Mouse (Mus musculus): ENCODE results near the gene Bcl2l13. TPM values are rescaled to one million over a fixed set of nuclear protein-coding genes. Genes with fewer than 3 reads are reported as not detected.
"Not testable (repeated sequence)": the region's sequence is repeated elsewhere in the genome, so short reads cannot be mapped to it uniquely, and the experiment has no call there.

Gene Bcl2l13
- total RNA-seq, 2 experiments from 2014 or later: 41.8 to 44.5 TPM

GRCm38 (mm10) chr6:120822937-120823614 is 12.9 kb upstream of the Bcl2l13 start:
- intact Hi-C loops (cut with DNase I): no loop called here
- no peak for DNase-seq (ENCODE audit: low spot score in 2 of 2)

- DNase-seq (ENCODE audit: low spot score in 2 of 2): no peak
- intact Hi-C loops (cut with DNase I): no loop called here
Observed at GRCm38 (mm10) chr6:120830056-120830455, 6.0 kb upstream of the Bcl2l13 start.

GRCm38 (mm10) chr6:120830866-120831608 is 5.0 kb upstream of the Bcl2l13 start:
- intact Hi-C loops (cut with DNase I): no loop called here
- DNase-seq (ENCODE audit: low spot score in 2 of 2): no peak

- no peak for DNase-seq (ENCODE audit: low spot score in 2 of 2)
- intact Hi-C loops (cut with DNase I): no loop called here
Observed at GRCm38 (mm10) chr6:120832097-120832496, 3.9 kb upstream of the Bcl2l13 start.

GRCm38 (mm10) chr6:120834766-120835321 is 1.2 kb upstream of the Bcl2l13 start:
- intact Hi-C loops (cut with DNase I): no loop called here
- DNase-seq (ENCODE audit: low spot score in 2 of 2): no peak

- intact Hi-C loops (cut with DNase I): no loop called here
- DNase-seq (ENCODE audit: low spot score in 2 of 2): no peak
Observed at GRCm38 (mm10) chr6:120836389-120837151, 558 bp downstream of the Bcl2l13 start.

- intact Hi-C loops (cut with DNase I): no loop called here
- DNase-seq (ENCODE audit: low spot score in 2 of 2): no peak
Observed at GRCm38 (mm10) chr6:120837152-120837530, 1.1 kb downstream of the Bcl2l13 start.

- intact Hi-C loops (cut with DNase I): no loop called here
- DNase-seq (ENCODE audit: low spot score in 2 of 2): no peak
Observed at GRCm38 (mm10) chr6:120840258-120840657, 4.2 kb downstream of the Bcl2l13 start.

GRCm38 (mm10) chr6:120841754-120842153 is 5.7 kb downstream of the Bcl2l13 start:
- intact Hi-C loops (cut with DNase I): no loop called here
- no peak for DNase-seq (ENCODE audit: low spot score in 2 of 2)

GRCm38 (mm10) chr6:120850720-120851119 is 14.7 kb downstream of the Bcl2l13 start:
- DNase-seq (ENCODE audit: low spot score in 2 of 2); intact Hi-C loops (cut with DNase I): not testable (repeated sequence)

- no peak for DNase-seq (ENCODE audit: low spot score in 2 of 2)
- intact Hi-C loops (cut with DNase I): no loop called here
Observed at GRCm38 (mm10) chr6:120854413-120854812, 18.4 kb downstream of the Bcl2l13 start.

GRCm38 (mm10) chr6:120858217-120858711 is 22.3 kb downstream of the Bcl2l13 start:
- intact Hi-C loops (cut with DNase I): no loop called here
- peak; percentile 58 to 77 for DNase-seq (ENCODE audit: low spot score in 2 of 2)

GRCm38 (mm10) chr6:120860079-120860478 is 24.1 kb downstream of the Bcl2l13 start:
- intact Hi-C loops (cut with DNase I): no loop called here

GRCm38 (mm10) chr6:120866051-120866814 is 30.2 kb downstream of the Bcl2l13 start:
- intact Hi-C loops (cut with DNase I): no loop called here
- no peak for DNase-seq (ENCODE audit: low spot score in 2 of 2)

More at GRCm38 (mm10) chr6:120860079-120860478, 24.1 kb downstream of the Bcl2l13 start:
- no peak for DNase-seq (ENCODE audit: low spot score in 2 of 2)

- intact Hi-C loops (cut with DNase I): no loop called here
- peak; percentile 61 to 88 for DNase-seq (ENCODE audit: low spot score in 2 of 2)
Observed at GRCm38 (mm10) chr6:120868824-120869223, 32.8 kb downstream of the Bcl2l13 start.

- DNase-seq (ENCODE audit: low spot score in 2 of 2): no peak
- intact Hi-C loops (cut with DNase I): no loop called here
Observed at GRCm38 (mm10) chr6:120871286-120871685, 35.3 kb downstream of the Bcl2l13 start.

GRCm38 (mm10) chr6:120873874-120874273 is 37.9 kb downstream of the Bcl2l13 start:
- intact Hi-C loops (cut with DNase I): no loop called here
- no peak for DNase-seq (ENCODE audit: low spot score in 2 of 2)

GRCm38 (mm10) chr6:120879046-120879445 is 43.0 kb downstream of the Bcl2l13 start:
- no peak for DNase-seq (ENCODE audit: low spot score in 2 of 2)
- intact Hi-C loops (cut with DNase I): no loop called here

GRCm38 (mm10) chr6:120884436-120884835 is 48.4 kb downstream of the Bcl2l13 start:
- intact Hi-C loops (cut with DNase I): no loop called here
- no peak for DNase-seq (ENCODE audit: low spot score in 2 of 2)

All from left cerebral cortex, postnatal 14 days (tissue).